Mouse (Mus musculus): Measurements from ENCODE around the gene Clcnkb.

DNA sequence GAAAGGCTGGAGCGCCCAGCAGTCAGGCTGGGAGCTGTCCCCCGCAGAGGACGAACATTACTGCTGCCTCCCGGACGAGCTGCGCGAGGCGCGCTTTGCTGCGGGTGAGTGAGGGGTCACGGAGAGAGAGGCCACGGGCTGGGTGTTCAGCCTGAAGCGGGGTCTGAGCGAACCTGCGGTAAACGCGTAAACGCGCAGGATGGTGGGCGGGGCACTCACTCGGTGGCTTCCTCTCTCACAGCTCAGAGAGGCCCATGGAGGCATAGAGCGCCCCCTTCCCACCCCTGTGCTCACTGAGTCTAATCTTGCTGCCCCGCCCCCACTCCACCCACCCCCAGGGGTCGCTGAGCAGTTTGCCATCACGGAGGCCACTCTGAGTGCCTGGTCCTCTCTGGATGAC is 33.4 kb downstream of the Clcnkb start:
- TF ChIP-seq CTCF (IDR thresholded peaks at IDR 0.05; ENCODE audit: insufficient read depth, low read length) (no peak), POLR2A (IDR thresholded peaks at IDR 0.05; ENCODE audit: borderline replicate concordance, extremely low read depth, low read depth, low read length) (no peak)

Measured in lung, adult 2 months (tissue).